Mouse (Mus musculus) forebrain, embryonic 11.5 days (tissue): ENCODE data around the gene Ywhah. TPM values are rescaled to one million over a fixed set of nuclear protein-coding genes. Genes with fewer than 3 reads are reported as not detected.
A peak's percentile ranks its signal among the peaks of the same experiment; 100 is the strongest.

ENCODE experiments used
- ATAC-seq: fragments of 200-750 bp; cut with Nextera tagmentation; replicated peaks from 2 replicates; pipeline ENCODE4 v1.8.0; 2017; ENCODE audit warnings: moderate TSS enrichment; ENCODE audit not compliant: low FRiP score
- DNase-seq: peaks from one replicate; pipeline ENCODE4 v3.0.0-alpha.2; 2017; ENCODE audit warnings: low spot score
- H3K27ac ChIP-seq: fragments of 300-500 bp; sonication (generic); 2 replicates; pipeline ENCODE4 v1.5.1; 2014; ENCODE audit warnings: low read depth, low read length
- H3K27me3 ChIP-seq: fragments of 300-500 bp; sonication (generic); 2 replicates; pipeline ENCODE4 v1.6.1; 2014; ENCODE audit warnings: mild to moderate bottlenecking, low read length, mixed read lengths; ENCODE audit not compliant: control insufficient read depth, insufficient read depth
- H3K36me3 ChIP-seq: fragments of 300-500 bp; sonication (generic); 2 replicates; pipeline ENCODE4 v1.6.1; 2014; ENCODE audit warnings: mild to moderate bottlenecking, low read length, moderate library complexity, mixed read lengths; ENCODE audit not compliant: control insufficient read depth, insufficient read depth
- H3K4me1 ChIP-seq: fragments of 300-500 bp; sonication (generic); replicated peaks from 2 replicates; pipeline ENCODE4 v1.6.1; 2014; ENCODE audit warnings: low read length, mixed read lengths; ENCODE audit not compliant: control insufficient read depth, insufficient read depth
- H3K4me2 ChIP-seq: fragments of 300-500 bp; sonication (generic); 2 replicates; pipeline ENCODE4 v1.6.1; 2014; ENCODE audit warnings: low read depth, mild to moderate bottlenecking, low read length, moderate library complexity, mixed read lengths; ENCODE audit not compliant: severe bottlenecking
- H3K4me3 ChIP-seq: fragments of 300-500 bp; sonication (generic); 2 replicates; pipeline ENCODE4 v1.5.1; 2014; ENCODE audit warnings: low read depth, low read length
- H3K9ac ChIP-seq: fragments of 300-500 bp; sonication (generic); 2 replicates; pipeline ENCODE4 v1.6.1; 2014; ENCODE audit warnings: low read length
- H3K9me3 ChIP-seq: fragments of 300-500 bp; sonication (generic); 2 replicates; pipeline ENCODE4 v1.6.1; 2016; ENCODE audit warnings: low read length, mixed read lengths; ENCODE audit not compliant: control insufficient read depth
- WGBS: fragments of 180-500 bp; shearing (Covaris S2); extraction: QIAGEN DNeasy Blood & Tissue Kit; methylation state at CpG from one replicate; pipeline ENCODE4 v1.1.7; 2014; 5-methylcytosine and 5-hydroxymethylcytosine counted together
- polyA plus RNA-seq: library from polyadenylated mRNA; unstranded; fragments of >200 nt; fragmentation: Nextera tagmentation; extraction: Ambion mirVana; gene quantifications from 2 replicates; pipeline ENCODE4 v1.2.1, GENCODE M21; 2014

Gene Ywhah
- 436 and 450 TPM in 2 replicates for polyA plus RNA-seq

DNA sequence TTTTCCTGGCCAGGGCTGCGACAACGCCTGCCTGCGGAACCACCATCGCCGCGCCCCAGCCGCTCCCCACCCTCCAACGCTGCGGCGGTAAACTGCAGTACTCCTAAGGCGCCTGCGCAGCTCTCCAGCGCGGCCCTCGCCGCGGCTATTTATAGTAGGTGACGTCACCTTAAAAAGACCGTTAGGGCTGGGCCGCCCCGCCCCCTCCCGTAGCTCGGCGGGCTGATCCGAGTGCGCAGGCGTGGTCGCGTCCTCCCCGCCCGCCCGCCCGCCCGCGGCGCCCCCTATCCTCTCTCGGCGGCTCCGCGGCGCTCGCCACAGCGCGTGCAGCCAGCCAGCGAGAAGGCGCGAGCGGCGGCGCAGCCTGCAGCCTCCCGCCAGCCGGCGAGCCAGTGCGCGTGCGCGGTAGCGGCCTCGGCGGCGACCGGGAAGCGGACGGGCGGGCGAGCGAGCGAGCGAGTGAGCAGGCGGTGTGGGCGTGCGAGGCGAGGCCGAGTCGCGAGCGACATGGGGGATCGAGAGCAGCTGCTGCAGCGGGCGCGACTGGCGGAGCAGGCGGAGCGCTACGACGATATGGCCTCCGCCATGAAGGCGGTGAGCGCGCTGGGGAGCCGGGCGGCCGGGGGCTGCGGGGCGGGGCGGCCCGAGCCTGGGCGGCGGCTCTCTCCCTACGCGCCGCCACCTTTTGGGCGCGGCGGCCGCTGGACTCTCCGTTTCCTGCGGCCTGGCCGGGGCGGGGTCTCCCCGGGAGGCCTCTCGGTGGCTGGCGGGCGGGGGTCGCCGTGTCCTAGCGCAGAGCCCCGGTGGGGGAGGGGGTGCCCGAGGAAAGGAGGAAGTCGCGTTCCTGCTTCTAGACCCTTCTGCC, at the start of gene Ywhah:
Gene Ywhah (plus strand): TSS at position 256 of the 865 bp plus-strand sequence.
- H3K4me1 ChIP-seq, result peaks cover 6% of the 10 kb centered on the region; the same call in 1 of the 2 replicates
- peak within 1 kb of the TSS; percentile 90 for H3K4me2 ChIP-seq
- H3K27me3 ChIP-seq, result no peaks in the 10 kb centered on the region
- peak within 1 kb of the TSS; percentile 82 for H3K4me3 ChIP-seq
- ATAC-seq (peak; percentile 97), DNase-seq (peak; percentile 99)
- peaks cover 2% of the 10 kb centered on the region; the same call in 1 of the 2 replicates for H3K36me3 ChIP-seq
- H3K9ac ChIP-seq, result peak within 1 kb of the TSS; percentile 96
- no peaks in the 10 kb centered on the region for H3K9me3 ChIP-seq
- under 1% methylated on average over 114 of the region's 121 CpGs for WGBS
- H3K27ac ChIP-seq, result peak within 1 kb of the TSS; percentile 100

GRCm38 (mm10) chr5:32976541-32976940, 42.1 kb upstream of the Ywhah start:
- peaks cover 2% of the 10 kb centered on the region; the same call in 1 of the 2 replicates for H3K36me3 ChIP-seq

GRCm38 (mm10) chr5:32977179-32977578, 41.4 kb upstream of the Ywhah start:
- no peak overlapping the region for H3K27ac ChIP-seq
- no peaks in the 10 kb centered on the region for H3K4me1 ChIP-seq
- H3K4me2 ChIP-seq, result no peak overlapping the region
- no peaks in the 10 kb centered on the region for H3K9me3 ChIP-seq
- ATAC-seq (no peak), DNase-seq (no peak)
- no peaks in the 10 kb centered on the region for H3K27me3 ChIP-seq
- H3K36me3 ChIP-seq, result peaks cover 2% of the 10 kb centered on the region; the same call in 1 of the 2 replicates
- no peak overlapping the region for H3K4me3 ChIP-seq
- H3K9ac ChIP-seq, result no peak overlapping the region

More at GRCm38 (mm10) chr5:32976541-32976940, 42.1 kb upstream of the Ywhah start:
- 90% methylated on average over 4 of the region's 4 CpGs for WGBS
- Histone ChIP-seq H3K9me3 (no peaks in the 10 kb centered on the region), H3K4me3 (no peak overlapping the region), H3K9ac (no peak overlapping the region), H3K4me2 (no peak overlapping the region), H3K27me3 (no peaks in the 10 kb centered on the region), H3K27ac (no peak overlapping the region), H3K4me1 (no peaks in the 10 kb centered on the region)
- DNase-seq (no peak), ATAC-seq (no peak)

DNA sequence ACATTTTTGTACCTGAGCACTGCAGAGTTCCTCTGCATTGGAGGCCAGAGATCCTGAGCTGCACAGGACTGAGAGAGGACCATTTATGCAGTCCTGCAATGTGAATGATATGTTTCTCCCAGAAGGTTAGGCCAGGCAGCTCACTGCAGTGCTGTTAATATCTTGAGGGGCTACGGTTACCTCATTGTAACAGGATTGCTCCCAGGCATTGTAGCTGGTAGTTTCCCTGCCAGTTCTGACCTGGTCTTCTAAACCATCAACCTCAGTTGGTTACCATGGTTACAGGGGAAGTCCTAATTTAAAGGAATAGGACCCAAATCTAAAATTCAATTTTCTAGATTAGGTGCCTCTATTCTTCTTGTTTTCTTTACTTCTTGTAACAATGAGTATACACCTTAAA, 33.2 kb upstream of the Ywhah start:
- H3K4me1 ChIP-seq, result no peaks in the 10 kb centered on the region
- H3K4me3 ChIP-seq, result no peak overlapping the region
- 83% methylated on average over 1 of the region's 1 CpGs for WGBS
- no peak overlapping the region for H3K4me2 ChIP-seq
- no peak overlapping the region for H3K27ac ChIP-seq
- DNase-seq (no peak), ATAC-seq (no peak)
- H3K9ac ChIP-seq, result no peak overlapping the region
- H3K36me3 ChIP-seq, result peaks cover 7% of the 10 kb centered on the region
- no peaks in the 10 kb centered on the region for H3K27me3 ChIP-seq
- no peaks in the 10 kb centered on the region for H3K9me3 ChIP-seq

- H3K4me1 ChIP-seq, result no peaks in the 10 kb centered on the region
- whole genome bisulfite sequencing, result 90% methylated on average over 1 of the region's 1 CpGs
- H3K27ac ChIP-seq, result no peak overlapping the region
- H3K9ac ChIP-seq, result no peak overlapping the region
- H3K9me3 ChIP-seq, result no peaks in the 10 kb centered on the region
- H3K4me2 ChIP-seq, result no peak overlapping the region
- no peaks in the 10 kb centered on the region for H3K27me3 ChIP-seq
- ATAC-seq, result no peak
- peaks cover 4% of the 10 kb centered on the region for H3K36me3 ChIP-seq
- H3K4me3 ChIP-seq, result no peak overlapping the region
- no peak for DNase-seq
Observed at GRCm38 (mm10) chr5:32987873-32988272, 30.7 kb upstream of the Ywhah start.

GRCm38 (mm10) chr5:32989959-32990640, 28.5 kb upstream of the Ywhah start:
- Histone ChIP-seq H3K4me2 (no peak overlapping the region), H3K27ac (no peak overlapping the region), H3K4me1 (no peaks in the 10 kb centered on the region), H3K27me3 (no peaks in the 10 kb centered on the region), H3K9me3 (no peaks in the 10 kb centered on the region), H3K4me3 (no peak overlapping the region), H3K9ac (no peak overlapping the region), H3K36me3 (no peaks in the 10 kb centered on the region; the same call in 1 of the 2 replicates)
- ATAC-seq, result no peak
- 83% methylated on average over 13 of the region's 13 CpGs for WGBS
- DNase-seq, result no peak

DNA sequence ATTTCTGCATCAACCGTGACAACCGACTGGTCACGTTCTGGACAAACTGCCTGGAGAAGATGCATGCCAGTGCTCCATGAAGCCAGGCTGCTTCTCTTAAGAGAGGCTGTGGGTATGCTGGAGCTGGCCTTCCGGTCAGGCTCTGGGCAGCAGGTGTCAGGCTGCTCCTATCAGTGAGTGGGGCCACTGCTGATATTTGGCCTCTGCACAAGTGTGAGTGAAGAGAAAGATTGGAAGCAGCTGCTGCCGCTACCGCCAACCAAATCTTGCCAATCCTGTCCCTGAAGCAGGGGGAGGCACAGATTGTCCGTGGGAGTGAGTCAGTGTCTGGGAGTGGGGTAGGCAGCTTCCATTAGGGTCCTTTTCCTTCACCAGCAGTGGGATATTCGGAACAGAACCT, 27.5 kb upstream of the Ywhah start:
- no peak for ATAC-seq
- H3K9ac ChIP-seq, result no peak overlapping the region
- no peaks in the 10 kb centered on the region; the same call in 1 of the 2 replicates for H3K36me3 ChIP-seq
- no peaks in the 10 kb centered on the region for H3K27me3 ChIP-seq
- no peak overlapping the region for H3K27ac ChIP-seq
- H3K4me1 ChIP-seq, result no peaks in the 10 kb centered on the region
- H3K9me3 ChIP-seq, result no peaks in the 10 kb centered on the region
- H3K4me2 ChIP-seq, result no peak overlapping the region
- no peak for DNase-seq
- 84% methylated on average over 8 of the region's 8 CpGs for WGBS
- H3K4me3 ChIP-seq, result no peak overlapping the region

DNA sequence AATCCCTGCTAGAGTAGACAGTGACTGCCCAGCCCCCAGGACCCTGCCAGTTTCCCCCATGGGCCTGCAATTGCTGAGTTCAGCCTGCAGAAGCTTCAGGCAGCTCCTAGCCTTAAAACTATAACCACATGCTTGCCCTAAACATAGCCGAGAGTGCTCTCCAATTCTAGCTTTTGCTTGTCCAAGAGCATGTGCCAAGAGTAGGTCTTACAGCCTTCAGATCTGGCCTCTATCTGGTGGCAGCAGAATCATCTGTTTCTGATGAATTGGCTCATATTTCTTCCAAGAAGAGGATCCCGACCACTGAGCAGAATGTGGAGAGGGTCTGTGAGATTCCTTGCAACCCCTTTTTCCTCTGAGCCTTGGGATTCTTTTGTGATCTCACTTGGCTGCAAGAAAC, 24.1 kb upstream of the Ywhah start:
- no peaks in the 10 kb centered on the region for H3K9me3 ChIP-seq
- no peak overlapping the region for H3K27ac ChIP-seq
- H3K4me1 ChIP-seq, result no peaks in the 10 kb centered on the region
- H3K4me2 ChIP-seq, result no peak overlapping the region
- no peak overlapping the region for H3K4me3 ChIP-seq
- H3K36me3 ChIP-seq, result no peaks in the 10 kb centered on the region
- DNase-seq (no peak), ATAC-seq (no peak)
- no peaks in the 10 kb centered on the region for H3K27me3 ChIP-seq
- 62% methylated on average over 2 of the region's 2 CpGs for WGBS
- H3K9ac ChIP-seq, result no peak overlapping the region
